Mouse (Mus musculus) heart, postnatal 0 days (tissue): Measurements from ENCODE around the gene Ermp1. TPM values are rescaled to one million over a fixed set of nuclear protein-coding genes. Genes with fewer than 3 reads are reported as not detected.
A peak's percentile ranks its signal among the peaks of the same experiment; 100 is the strongest.

Experiments used
- ATAC-seq: fragments of 200-750 bp; cut with Nextera tagmentation; 2 replicates; pipeline ENCODE4 v1.8.0; 2017; ENCODE audit warnings: low read depth, moderate number of reproducible peaks, moderate library complexity; ENCODE audit not compliant: insufficient read depth
- DNase-seq: peaks from one replicate; pipeline ENCODE4 v3.0.0-alpha.2; 2016; ENCODE audit warnings: low spot score
- H3K27ac ChIP-seq: fragments of 300-500 bp; sonication (generic); 2 replicates; pipeline ENCODE4 v1.5.1; 2014; ENCODE audit warnings: low read depth, mild to moderate bottlenecking
- H3K27me3 ChIP-seq: fragments of 300-500 bp; sonication (generic); 2 replicates; pipeline ENCODE4 v1.6.1; 2014; ENCODE audit warnings: low read length, mixed read lengths; ENCODE audit not compliant: control insufficient read depth, insufficient read depth
- H3K36me3 ChIP-seq: fragments of 300-500 bp; sonication (generic); replicated peaks from 2 replicates; pipeline ENCODE4 v1.6.1; 2014; ENCODE audit warnings: low read length, mixed read lengths; ENCODE audit not compliant: control insufficient read depth, insufficient read depth
- H3K4me1 ChIP-seq: fragments of 300-500 bp; sonication (generic); 2 replicates; pipeline ENCODE4 v1.6.1; 2014; ENCODE audit warnings: antibody characterized with exemption; ENCODE audit not compliant: control insufficient read depth, insufficient read depth
- H3K4me2 ChIP-seq: fragments of 300-500 bp; sonication (generic); 2 replicates; pipeline ENCODE4 v1.6.1; 2014; ENCODE audit warnings: low read depth, mild to moderate bottlenecking, low read length, moderate library complexity
- H3K4me3 ChIP-seq: fragments of 300-500 bp; sonication (generic); 2 replicates; pipeline ENCODE4 v1.5.1; 2014; ENCODE audit warnings: low read depth, low read length
- H3K9ac ChIP-seq: fragments of 300-500 bp; sonication (generic); replicated peaks from 2 replicates; pipeline ENCODE4 v1.6.1; 2014; ENCODE audit warnings: low read depth, low read length, mixed read lengths
- H3K9me3 ChIP-seq: fragments of 300-500 bp; sonication (generic); replicated peaks from 2 replicates; pipeline ENCODE4 v1.6.1; 2016; ENCODE audit warnings: low read length; ENCODE audit not compliant: control insufficient read depth
- CTCF ChIP-seq: IDR thresholded peaks from 2 replicates; pipeline ENCODE4 v1.5.1; 2016; ENCODE audit warnings: antibody characterized with exemption, control low read depth, low read depth
- EP300 ChIP-seq: IDR thresholded peaks from 2 replicates; pipeline ENCODE4 v1.6.1; 2016; ENCODE audit warnings: antibody characterized with exemption, low read depth
- WGBS: fragments of 180-500 bp; shearing (Covaris S2); extraction: QIAGEN DNeasy Blood & Tissue Kit; methylation state at CpG from one replicate; pipeline ENCODE4 v1.1.7; 2014; 5-methylcytosine and 5-hydroxymethylcytosine counted together
- polyA plus RNA-seq: library from polyadenylated mRNA; unstranded; fragments of >200 nt; fragmentation: Nextera tagmentation; extraction: Ambion mirVana; gene quantifications from 2 replicates; pipeline ENCODE4 v1.2.1, GENCODE M21; 2015
- total RNA-seq: library from RNA; depleted of rRNA; stranded (reverse); fragments of >200 nt; gene quantifications from 2 replicates; pipeline ENCODE4 v1.2.3, GENCODE M21; 2014; ENCODE audit warnings: low replicate concordance

Ermp1 gene
- total and polyA plus RNA-seq, 2 experiments from 2014 or later: 3.1 to 24.4 TPM

GRCm38 (mm10) chr19:29674946-29675345 lies 26.7 kb upstream of the Ermp1 start:
- 94% methylated on average over 7 of the region's 7 CpGs for WGBS
- Histone ChIP-seq H3K27ac (no peak overlapping the region), H3K9me3 (no peaks in the 10 kb centered on the region)

GRCm38 (mm10) chr19:29672660-29673059 lies 24.4 kb upstream of the Ermp1 start:
- Histone ChIP-seq H3K27ac (no peak overlapping the region), H3K36me3 (no peaks in the 10 kb centered on the region), H3K4me2 (no peak overlapping the region), H3K4me3 (no peak overlapping the region), H3K4me1 (no peaks in the 10 kb centered on the region), H3K9me3 (no peaks in the 10 kb centered on the region), H3K9ac (no peak overlapping the region), H3K27me3 (no peaks in the 10 kb centered on the region)
- TF ChIP-seq EP300 (no peak), CTCF (no peak)
- 93% methylated on average over 13 of the region's 13 CpGs for WGBS
- no peak for DNase-seq
- ATAC-seq: no peak

More at GRCm38 (mm10) chr19:29674946-29675345, 26.7 kb upstream of the Ermp1 start:
- H3K4me2 ChIP-seq: no peak overlapping the region
- no peaks in the 10 kb centered on the region for H3K36me3 ChIP-seq
- no peak overlapping the region for H3K9ac ChIP-seq
- H3K4me1 ChIP-seq: no peaks in the 10 kb centered on the region
- no peaks in the 10 kb centered on the region for H3K27me3 ChIP-seq
- no peak for TF ChIP-seq CTCF
- TF ChIP-seq EP300: no peak
- H3K4me3 ChIP-seq: no peak overlapping the region
- ATAC-seq: no peak
- DNase-seq: no peak

- peaks cover 6% of the 10 kb centered on the region; the same call in 1 of the 2 replicates for H3K4me1 ChIP-seq
- H3K27me3 ChIP-seq: no peaks in the 10 kb centered on the region
- DNase-seq: no peak
- WGBS: 72% methylated on average over 2 of the region's 2 CpGs
- no peaks in the 10 kb centered on the region for H3K9me3 ChIP-seq
- no peaks in the 10 kb centered on the region for H3K36me3 ChIP-seq
- no peak overlapping the region for H3K4me3 ChIP-seq
- H3K4me2 ChIP-seq: no peak overlapping the region
- TF ChIP-seq CTCF: no peak
- TF ChIP-seq EP300: no peak
- no peak overlapping the region for H3K27ac ChIP-seq
- H3K9ac ChIP-seq: no peak overlapping the region
- ATAC-seq: no peak
Measured at GRCm38 (mm10) chr19:29671160-29671559, 22.9 kb upstream of the Ermp1 start.

GRCm38 (mm10) chr19:29670247-29670646 lies 22.0 kb upstream of the Ermp1 start:
- no peak for TF ChIP-seq CTCF
- TF ChIP-seq EP300: no peak
- Histone ChIP-seq H3K9me3 (no peaks in the 10 kb centered on the region), H3K27ac (no peak overlapping the region), H3K27me3 (no peaks in the 10 kb centered on the region), H3K36me3 (no peaks in the 10 kb centered on the region), H3K4me3 (no peak overlapping the region), H3K9ac (no peak overlapping the region), H3K4me1 (peaks cover 6% of the 10 kb centered on the region; the same call in 1 of the 2 replicates), H3K4me2 (no peak overlapping the region)
- 88% methylated on average over 6 of the region's 6 CpGs for WGBS
- ATAC-seq: no peak
- no peak for DNase-seq

GRCm38 (mm10) chr19:29668135-29668534 lies 19.9 kb upstream of the Ermp1 start:
- H3K9me3 ChIP-seq: no peaks in the 10 kb centered on the region
- ATAC-seq (no peak), DNase-seq (no peak)
- peaks cover 6% of the 10 kb centered on the region; the same call in 1 of the 2 replicates for H3K4me1 ChIP-seq
- H3K4me2 ChIP-seq: no peak overlapping the region
- no peak overlapping the region for H3K27ac ChIP-seq
- no peak for TF ChIP-seq EP300
- no peak for TF ChIP-seq CTCF
- 90% methylated on average over 7 of the region's 7 CpGs for WGBS
- H3K9ac ChIP-seq: no peak overlapping the region
- H3K36me3 ChIP-seq: no peaks in the 10 kb centered on the region
- H3K27me3 ChIP-seq: no peaks in the 10 kb centered on the region
- H3K4me3 ChIP-seq: no peak overlapping the region

- 53% methylated on average over 5 of the region's 5 CpGs for WGBS
- ATAC-seq: 0 out of 2 replicates have a peak, but pooled peaks have one; percentile 39
- Histone ChIP-seq H3K9me3 (no peaks in the 10 kb centered on the region), H3K27ac (no peak overlapping the region), H3K4me3 (no peak overlapping the region), H3K4me2 (no peak overlapping the region), H3K27me3 (no peaks in the 10 kb centered on the region), H3K36me3 (no peaks in the 10 kb centered on the region), H3K9ac (no peak overlapping the region), H3K4me1 (peaks cover 10% of the 10 kb centered on the region)
- peak; percentile 13 for DNase-seq
- TF ChIP-seq CTCF: no peak
- no peak for TF ChIP-seq EP300
Measured at GRCm38 (mm10) chr19:29666965-29667594, 18.9 kb upstream of the Ermp1 start.
